Mouse (Mus musculus) forebrain, embryonic 10.5 days (tissue): ENCODE measurements around the gene Rrbp1. TPM values are rescaled to one million over a fixed set of nuclear protein-coding genes. Genes with fewer than 3 reads are reported as not detected.

Experiments
- DNase-seq: peaks from one replicate; pipeline ENCODE4 v3.0.0-alpha.2; 2017; ENCODE audit warnings: low spot score; ENCODE audit errors: extremely low spot score
- H3K27ac ChIP-seq: fragments of 300-500 bp; sonication (generic); 2 replicates; pipeline ENCODE4 v1.5.1; 2016; ENCODE audit warnings: mild to moderate bottlenecking
- H3K27me3 ChIP-seq: fragments of 300-500 bp; sonication (generic); 2 replicates; pipeline ENCODE4 v1.6.1; 2016; ENCODE audit warnings: mild to moderate bottlenecking; ENCODE audit not compliant: poor library complexity, severe bottlenecking
- H3K36me3 ChIP-seq: fragments of 300-500 bp; sonication (generic); replicated peaks from 2 replicates; pipeline ENCODE4 v1.6.1; 2016; ENCODE audit warnings: mild to moderate bottlenecking, moderate library complexity
- H3K4me1 ChIP-seq: fragments of 300-500 bp; sonication (generic); 2 replicates; pipeline ENCODE4 v1.6.1; 2016
- H3K4me3 ChIP-seq: fragments of 300-500 bp; sonication (generic); 2 replicates; pipeline ENCODE4 v1.5.1; 2016; ENCODE audit warnings: mild to moderate bottlenecking, moderate library complexity
- H3K9me3 ChIP-seq: fragments of 300-500 bp; sonication (generic); 2 replicates; pipeline ENCODE4 v1.6.1; 2016; ENCODE audit warnings: mild to moderate bottlenecking, moderate library complexity
- WGBS: fragments of 180-500 bp; shearing (Covaris S2); methylation state at CpG from one replicate; pipeline ENCODE4 v1.1.7; 2016; 5-methylcytosine and 5-hydroxymethylcytosine counted together
- polyA plus RNA-seq: library from polyadenylated mRNA; unstranded; fragments of >200 nt; fragmentation: Nextera tagmentation; extraction: Ambion mirVana; gene quantifications from 2 replicates; pipeline ENCODE4 v1.2.1, GENCODE M21; 2016

Rrbp1 gene
- polyA plus RNA-seq, 1 experiment from 2014 or later, result 44.6 TPM

DNA sequence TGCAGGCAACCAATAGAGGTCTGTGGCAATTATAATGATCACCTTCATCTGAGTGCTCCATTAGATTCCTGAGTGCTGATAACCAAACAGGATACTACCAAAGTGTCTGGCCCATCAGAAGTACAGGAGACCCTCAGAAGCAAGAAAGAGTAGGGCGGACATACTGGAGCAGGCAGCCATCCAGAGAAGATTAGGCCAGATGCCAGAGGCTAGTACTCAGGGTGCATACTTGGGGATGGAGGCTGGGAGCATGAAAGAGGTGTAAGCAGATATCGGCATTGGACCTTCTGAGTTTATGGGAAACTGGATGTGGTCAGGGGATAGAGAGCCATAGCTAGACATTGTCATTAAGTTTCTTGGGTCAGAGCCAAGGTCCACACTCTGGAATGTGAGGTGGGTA lies 40.2 kb downstream of the Rrbp1 start:
- WGBS, result 93% methylated on average over 2 of the region's 2 CpGs

DNA sequence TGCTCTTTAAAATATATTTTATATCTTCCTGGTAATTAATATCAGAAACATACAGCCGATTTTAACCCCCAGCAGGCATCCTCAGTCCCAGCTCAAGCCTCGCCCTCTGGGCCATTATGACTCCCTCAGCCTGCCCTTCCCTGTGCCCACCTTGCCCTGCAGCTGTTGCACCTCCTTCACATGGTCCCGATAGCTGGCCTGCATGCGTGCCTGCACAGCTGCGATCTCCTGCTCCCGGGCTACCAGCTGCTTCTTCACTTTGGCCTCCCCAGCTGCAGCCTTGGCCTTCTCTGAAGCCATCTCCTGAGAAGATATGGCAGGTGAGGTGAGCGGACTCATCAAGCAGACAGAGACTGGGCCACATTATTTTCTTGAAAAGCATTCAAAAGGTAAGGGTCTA lies 41.8 kb downstream of the Rrbp1 start:
- no peak for DNase-seq
- Histone ChIP-seq H3K4me1 (no peaks in the 10 kb centered on the region), H3K9me3 (no peaks in the 10 kb centered on the region), H3K4me3 (no peak overlapping the region), H3K36me3 (peaks cover 100% of the 10 kb centered on the region), H3K27me3 (no peaks in the 10 kb centered on the region), H3K27ac (no peak overlapping the region)
- WGBS, result 94% methylated on average over 7 of the region's 7 CpGs

More for the DNA sequence above, 40.2 kb downstream of the Rrbp1 start:
- H3K9me3 ChIP-seq, result no peaks in the 10 kb centered on the region
- H3K4me1 ChIP-seq, result no peaks in the 10 kb centered on the region
- H3K27ac ChIP-seq, result no peak overlapping the region
- peaks cover 91% of the 10 kb centered on the region for H3K36me3 ChIP-seq
- H3K4me3 ChIP-seq, result no peak overlapping the region
- no peaks in the 10 kb centered on the region for H3K27me3 ChIP-seq
- no peak for DNase-seq

DNA sequence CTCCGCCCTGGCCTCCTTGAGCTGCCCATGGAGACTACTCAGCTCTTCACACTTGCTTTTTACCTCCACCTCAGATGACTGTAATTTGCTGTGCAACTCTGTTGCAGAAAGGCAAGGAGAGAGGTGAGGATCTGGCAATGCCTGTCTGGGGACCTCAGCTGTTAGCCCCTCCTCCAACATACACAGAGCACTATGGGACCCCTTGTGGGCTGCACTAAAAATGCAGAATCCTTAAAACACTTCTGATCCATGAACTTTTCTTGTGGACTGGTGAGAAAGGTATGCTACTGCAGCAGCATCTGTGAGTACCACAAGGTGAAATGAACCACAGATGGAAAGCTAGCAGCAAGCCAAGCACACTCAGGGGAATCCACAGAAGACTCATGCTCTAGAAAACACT lies 47.7 kb downstream of the Rrbp1 start:
- 95% methylated on average over 1 of the region's 1 CpGs for WGBS

DNA sequence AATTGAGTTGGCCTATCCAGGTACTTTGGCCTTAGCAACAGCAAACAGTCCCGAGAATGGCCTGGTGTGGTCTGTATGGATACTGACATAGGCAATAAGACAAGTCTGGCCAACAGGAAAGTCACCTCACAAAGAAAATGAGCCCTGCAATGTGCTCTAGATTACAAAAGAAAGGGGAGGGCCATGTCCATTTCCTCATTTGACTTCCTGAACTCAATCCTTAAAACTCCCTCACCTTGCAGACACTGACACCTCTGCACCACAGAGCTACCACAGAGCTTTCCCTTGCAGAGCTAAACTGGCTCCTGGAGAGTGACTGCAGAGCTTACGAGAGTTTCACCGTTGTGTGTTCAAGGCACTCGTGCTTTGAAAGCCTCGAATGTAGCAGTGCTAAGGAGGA lies 48.9 kb downstream of the Rrbp1 start:
- Histone ChIP-seq H3K4me1 (no peaks in the 10 kb centered on the region), H3K36me3 (peaks cover 98% of the 10 kb centered on the region), H3K27ac (no peak overlapping the region), H3K27me3 (no peaks in the 10 kb centered on the region), H3K9me3 (peaks cover 10% of the 10 kb centered on the region), H3K4me3 (no peak overlapping the region)
- WGBS, result 92% methylated on average over 5 of the region's 5 CpGs
- no peak for DNase-seq

More for the DNA sequence above, 47.7 kb downstream of the Rrbp1 start:
- Histone ChIP-seq H3K4me1 (no peaks in the 10 kb centered on the region), H3K36me3 (peaks cover 98% of the 10 kb centered on the region), H3K4me3 (no peak overlapping the region), H3K9me3 (peaks cover 10% of the 10 kb centered on the region), H3K27me3 (no peaks in the 10 kb centered on the region), H3K27ac (no peak overlapping the region)
- no peak for DNase-seq

DNA sequence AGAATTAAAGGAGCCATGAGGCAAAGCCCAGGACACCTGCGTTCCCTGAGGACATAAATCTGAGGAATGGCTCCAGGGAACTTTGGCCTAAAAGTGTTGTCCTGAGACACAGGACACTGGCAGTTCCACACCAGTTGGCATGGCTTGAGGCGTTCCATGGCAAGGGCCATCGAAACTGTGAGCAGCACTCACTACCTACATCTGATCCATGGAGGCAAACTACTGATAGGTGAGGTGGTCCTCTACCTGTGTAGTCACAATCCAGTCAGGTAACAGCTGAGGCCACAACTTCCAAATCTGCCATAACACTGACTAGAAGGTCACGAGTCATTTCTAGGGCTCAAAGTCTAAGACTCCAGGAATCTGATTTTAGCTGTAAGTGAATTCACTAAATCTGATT lies 55.3 kb downstream of the Rrbp1 start:
- DNase-seq, result no peak
- H3K9me3 ChIP-seq, result peaks cover 10% of the 10 kb centered on the region
- H3K36me3 ChIP-seq, result peaks cover 98% of the 10 kb centered on the region
- 95% methylated on average over 4 of the region's 4 CpGs for WGBS
- no peaks in the 10 kb centered on the region for H3K27me3 ChIP-seq
- H3K27ac ChIP-seq, result no peak overlapping the region
- no peak overlapping the region for H3K4me3 ChIP-seq
- peaks cover 3% of the 10 kb centered on the region; the same call in 1 of the 2 replicates for H3K4me1 ChIP-seq

DNA sequence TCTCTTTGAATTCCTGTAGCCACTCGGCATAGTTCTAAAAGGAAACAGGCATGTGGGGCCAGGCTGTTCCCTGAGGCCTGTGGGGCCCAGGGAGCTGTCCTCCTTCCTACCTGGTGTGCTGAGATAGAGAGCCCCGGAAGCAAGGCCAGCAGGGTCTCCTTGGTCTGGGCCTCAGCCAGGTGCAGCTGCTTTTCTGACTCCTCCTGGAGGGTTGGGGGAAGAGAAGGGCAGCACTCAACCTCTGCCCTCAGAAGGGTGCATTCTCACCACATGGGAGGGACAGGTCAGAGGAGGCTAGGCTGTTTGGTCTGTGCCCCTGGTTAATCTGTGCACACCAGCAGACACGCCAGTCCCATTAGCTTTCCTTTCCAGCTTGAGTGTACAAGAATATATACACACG lies 56.1 kb downstream of the Rrbp1 start:
- 89% methylated on average over 4 of the region's 4 CpGs for WGBS
- H3K4me1 ChIP-seq, result peaks cover 3% of the 10 kb centered on the region; the same call in 1 of the 2 replicates
- no peak overlapping the region for H3K27ac ChIP-seq
- peaks cover 99% of the 10 kb centered on the region for H3K36me3 ChIP-seq
- DNase-seq, result no peak
- peaks cover 10% of the 10 kb centered on the region for H3K9me3 ChIP-seq
- H3K4me3 ChIP-seq, result no peak overlapping the region
- no peaks in the 10 kb centered on the region for H3K27me3 ChIP-seq

DNA sequence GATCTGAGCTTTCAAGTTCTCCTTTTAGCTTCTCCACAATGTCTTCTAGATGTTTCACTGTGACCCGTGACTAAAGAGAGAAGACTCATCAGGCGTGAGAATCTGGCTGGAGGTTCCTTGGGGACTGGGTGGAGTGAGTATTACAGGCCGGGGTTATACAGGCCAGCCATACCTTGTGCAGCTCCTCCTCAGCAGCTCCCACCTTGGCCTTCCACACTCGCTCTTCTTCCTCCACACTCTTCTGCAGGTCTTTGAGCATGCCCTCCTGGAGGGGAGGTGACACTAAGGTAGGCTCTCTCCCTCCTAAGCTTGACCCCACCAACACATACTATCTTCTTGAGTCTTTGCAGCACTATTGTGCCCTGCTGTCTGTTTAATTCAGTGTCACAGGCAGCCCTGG lies 57.1 kb downstream of the Rrbp1 start:
- H3K4me3 ChIP-seq, result no peak overlapping the region
- H3K9me3 ChIP-seq, result peaks cover 2% of the 10 kb centered on the region; the same call in 1 of the 2 replicates
- DNase-seq, result no peak
- no peaks in the 10 kb centered on the region for H3K27me3 ChIP-seq
- peaks cover 3% of the 10 kb centered on the region; the same call in 1 of the 2 replicates for H3K4me1 ChIP-seq
- WGBS, result 89% methylated on average over 4 of the region's 4 CpGs
- H3K27ac ChIP-seq, result no peak overlapping the region
- peaks cover 99% of the 10 kb centered on the region for H3K36me3 ChIP-seq

DNA sequence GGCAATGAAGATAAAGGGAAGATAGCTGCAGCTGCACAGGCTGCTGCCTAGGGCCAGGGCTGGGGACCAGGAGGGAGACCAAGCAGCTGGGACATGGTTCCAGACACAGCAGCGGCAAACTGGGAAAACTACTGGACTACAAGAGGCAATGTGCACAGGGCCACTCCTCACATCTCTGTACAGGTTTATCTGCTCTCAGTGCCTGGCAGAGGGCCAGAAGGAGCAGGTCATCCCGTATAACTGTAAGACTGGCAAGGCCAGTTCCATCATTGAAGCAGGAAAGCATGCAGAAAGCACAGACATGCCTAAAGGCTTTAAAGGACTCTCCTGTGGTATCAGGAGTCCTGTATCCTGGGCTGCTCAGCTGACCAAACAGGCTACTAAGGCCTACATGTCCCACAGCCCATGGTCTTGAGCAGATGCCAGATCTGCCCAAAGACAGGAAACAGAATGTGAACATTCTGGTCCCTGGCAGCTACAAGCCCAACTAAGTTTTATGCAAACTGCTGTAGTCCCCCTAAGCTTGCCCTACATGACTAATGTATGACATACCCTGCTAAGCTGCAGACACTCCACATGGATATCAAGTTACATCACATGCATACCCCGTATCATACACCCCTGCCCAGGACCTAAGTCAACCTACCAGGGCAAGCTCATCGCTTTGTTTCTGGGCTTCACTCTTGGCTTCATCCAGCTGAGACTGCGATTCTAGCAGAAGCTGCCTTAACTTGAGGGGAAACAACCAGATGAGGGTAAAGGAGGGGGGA lies 59.3 kb downstream of the Rrbp1 start:
- no peak overlapping the region for H3K4me3 ChIP-seq
- WGBS, result 91% methylated on average over 5 of the region's 5 CpGs
- H3K4me1 ChIP-seq, result peaks cover 3% of the 10 kb centered on the region; the same call in 1 of the 2 replicates
- no peaks in the 10 kb centered on the region for H3K27me3 ChIP-seq
- H3K27ac ChIP-seq, result no peak overlapping the region
- peaks cover 100% of the 10 kb centered on the region for H3K36me3 ChIP-seq
- no peak for DNase-seq
- no peaks in the 10 kb centered on the region for H3K9me3 ChIP-seq

DNA sequence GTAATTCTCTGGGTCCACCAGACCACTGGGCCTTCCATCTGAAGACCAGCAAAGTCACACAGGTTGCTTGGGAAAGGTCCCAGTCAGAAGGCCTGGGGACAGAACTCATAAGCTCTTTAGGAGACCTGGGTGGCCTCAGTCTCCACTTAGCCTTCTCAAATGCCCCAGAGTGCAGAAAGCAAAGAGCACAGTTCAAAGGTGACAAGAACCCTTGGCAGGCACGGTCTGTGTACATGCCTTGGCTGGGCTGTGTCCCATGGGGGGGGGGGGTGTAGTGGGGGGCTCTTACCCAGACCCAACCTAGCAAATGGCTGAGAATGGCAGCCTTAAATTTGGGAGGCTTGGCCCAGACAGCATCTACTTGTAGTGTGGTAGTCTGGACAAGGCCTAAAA lies 60.0 kb downstream of the Rrbp1 start:
- no peak overlapping the region for H3K4me3 ChIP-seq
- H3K27ac ChIP-seq, result no peak overlapping the region
- DNase-seq, result no peak
- no peaks in the 10 kb centered on the region for H3K27me3 ChIP-seq
- WGBS, result 88% methylated on average over 1 of the region's 1 CpGs
- peaks cover 100% of the 10 kb centered on the region for H3K36me3 ChIP-seq
- H3K9me3 ChIP-seq, result no peaks in the 10 kb centered on the region
- H3K4me1 ChIP-seq, result peaks cover 3% of the 10 kb centered on the region; the same call in 1 of the 2 replicates

DNA sequence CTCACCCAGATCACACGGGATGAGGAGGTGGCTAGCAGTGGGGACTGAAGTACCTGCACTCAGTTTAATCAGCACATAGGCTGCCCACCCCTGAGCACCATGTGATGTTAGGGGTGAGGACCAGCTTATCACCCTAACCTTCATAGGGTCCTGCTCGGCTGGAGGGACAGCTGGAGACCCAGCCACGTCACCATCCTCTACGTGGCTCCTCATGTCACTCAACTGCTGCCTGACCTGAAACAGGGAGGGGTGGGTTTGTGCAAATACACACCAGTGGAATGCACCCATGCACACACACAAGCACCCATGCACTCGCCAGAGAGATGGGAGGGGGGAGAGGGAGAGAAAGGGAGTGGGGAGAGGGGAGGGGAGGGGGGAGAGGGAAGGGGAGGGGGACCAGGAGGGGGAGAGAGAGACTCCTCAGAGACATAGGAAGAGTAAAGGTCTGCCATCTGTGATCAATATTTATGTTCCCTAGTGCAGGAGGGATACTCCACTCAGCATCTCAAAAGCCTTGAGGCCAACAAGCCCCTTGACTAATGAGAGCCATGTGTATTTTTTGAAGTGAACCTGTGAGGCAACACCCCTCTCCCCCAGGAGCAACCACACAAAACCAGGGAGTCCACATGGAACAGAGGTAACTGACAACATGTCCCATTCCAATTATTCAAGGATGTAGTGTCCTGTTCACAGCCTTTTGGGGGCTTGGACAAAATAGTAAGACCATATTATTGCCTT lies 60.6 kb downstream of the Rrbp1 start:
- no peaks in the 10 kb centered on the region for H3K9me3 ChIP-seq
- no peak overlapping the region for H3K27ac ChIP-seq
- DNase-seq, result no peak
- no peaks in the 10 kb centered on the region for H3K27me3 ChIP-seq
- WGBS, result 80% methylated on average over 5 of the region's 5 CpGs
- peaks cover 3% of the 10 kb centered on the region; the same call in 1 of the 2 replicates for H3K4me1 ChIP-seq
- no peak overlapping the region for H3K4me3 ChIP-seq
- H3K36me3 ChIP-seq, result peaks cover 100% of the 10 kb centered on the region

DNA sequence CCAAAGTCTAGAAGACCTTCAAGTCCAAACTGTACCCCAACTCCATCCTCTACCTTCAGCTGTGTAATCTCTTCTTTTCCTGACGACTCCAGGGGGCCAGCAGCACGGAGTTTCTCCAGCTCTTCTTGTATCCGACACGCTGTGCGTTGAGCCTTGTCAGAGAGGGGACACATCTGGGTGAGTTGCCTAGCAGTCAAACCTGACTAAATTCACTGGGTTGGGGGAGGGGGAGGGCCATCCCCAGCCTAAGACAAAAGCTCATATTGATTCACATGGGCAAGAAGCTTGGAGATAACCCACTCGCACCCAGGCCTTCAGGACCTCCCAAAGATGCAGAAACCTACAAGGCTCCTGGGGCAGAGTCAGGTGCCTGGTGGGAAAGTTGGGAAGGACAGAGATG lies 61.8 kb downstream of the Rrbp1 start:
- Histone ChIP-seq H3K27ac (no peak overlapping the region), H3K9me3 (no peaks in the 10 kb centered on the region), H3K4me1 (peaks cover 3% of the 10 kb centered on the region; the same call in 1 of the 2 replicates), H3K36me3 (peaks cover 100% of the 10 kb centered on the region), H3K4me3 (no peak overlapping the region), H3K27me3 (no peaks in the 10 kb centered on the region)
- no peak for DNase-seq
- WGBS, result 95% methylated on average over 6 of the region's 6 CpGs

DNA sequence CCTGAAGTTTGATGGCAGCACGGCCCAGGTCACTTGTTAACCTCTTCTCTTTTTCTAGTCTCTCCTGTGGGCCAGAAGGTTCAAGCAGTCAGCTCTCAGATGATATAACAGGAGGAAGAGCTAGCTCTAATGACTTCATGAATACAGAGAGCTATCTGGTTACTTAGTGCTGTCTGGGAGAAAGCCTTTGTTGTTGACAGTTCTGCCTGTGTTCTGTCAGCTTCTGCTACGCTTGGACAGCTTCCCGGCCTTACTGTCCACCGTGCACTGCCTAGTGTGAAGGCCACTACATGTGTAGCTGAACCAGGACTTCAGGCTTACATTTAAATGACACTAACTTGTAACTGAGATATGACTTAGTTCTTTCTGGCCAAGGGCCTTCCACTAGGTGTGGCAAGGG lies 62.6 kb downstream of the Rrbp1 start:
- Histone ChIP-seq H3K36me3 (peaks cover 100% of the 10 kb centered on the region), H3K4me3 (no peak overlapping the region)

DNA sequence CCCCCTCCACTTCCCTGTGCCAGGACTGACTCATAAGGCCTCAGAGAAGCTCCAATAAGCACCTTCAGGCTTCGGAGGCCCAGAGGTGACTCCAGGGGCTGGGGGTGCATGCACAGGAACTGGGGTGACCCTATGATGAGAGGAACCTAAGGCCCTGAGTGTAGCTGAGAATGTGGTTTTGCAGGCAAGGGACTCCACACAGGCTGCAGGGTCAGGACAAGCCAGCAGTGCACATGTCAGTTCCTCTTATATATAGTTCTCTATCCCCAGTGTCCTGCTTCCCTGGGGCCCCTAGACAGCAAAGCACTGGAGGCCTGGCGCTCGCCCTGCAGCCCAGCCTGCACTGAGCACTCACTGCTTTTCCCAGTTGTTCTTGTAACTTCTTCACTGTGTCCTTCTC lies 63.1 kb downstream of the Rrbp1 start:
- Histone ChIP-seq H3K27ac (no peak overlapping the region), H3K36me3 (peaks cover 99% of the 10 kb centered on the region), H3K4me3 (no peak overlapping the region), H3K4me1 (peaks cover 3% of the 10 kb centered on the region; the same call in 1 of the 2 replicates), H3K9me3 (no peaks in the 10 kb centered on the region), H3K27me3 (no peaks in the 10 kb centered on the region)
- WGBS, result 94% methylated on average over 3 of the region's 3 CpGs
- no peak for DNase-seq

More for the DNA sequence above, 62.6 kb downstream of the Rrbp1 start:
- H3K9me3 ChIP-seq, result no peaks in the 10 kb centered on the region
- no peak for DNase-seq
- no peak overlapping the region for H3K27ac ChIP-seq
- 87% methylated on average over 4 of the region's 4 CpGs for WGBS
- H3K27me3 ChIP-seq, result no peaks in the 10 kb centered on the region
- peaks cover 3% of the 10 kb centered on the region; the same call in 1 of the 2 replicates for H3K4me1 ChIP-seq
